Mouse (Mus musculus): ENCODE measurements around the gene Pdzd4. TPM values are rescaled to one million over a fixed set of nuclear protein-coding genes. Genes with fewer than 3 reads are reported as not detected.

The Pdzd4 gene
- total and polyA plus RNA-seq, 3 experiments: 0.46 to 2.7 TPM; not detected in 1

- Histone ChIP-seq H3K9ac (ENCODE audit: control insufficient read depth, low read depth, low read length, poor library complexity, severe bottlenecking) (no peak overlapping the region), H3K9me3 (replicated peaks; ENCODE audit: insufficient read depth, low read length) (no peaks in the 10 kb centered on the region), H3K27me3 (ENCODE audit: control insufficient read depth in 1 of 2, insufficient read depth in 2 of 2, low read length in 2 of 2) (no peaks in the 10 kb centered on the region), H3K36me3 (ENCODE audit: control insufficient read depth in 1 of 2, insufficient read depth in 2 of 2, low read length in 2 of 2) (no peaks in the 10 kb centered on the region), H3K27ac (ENCODE audit: control insufficient read depth, low read depth, low read length) (no peak overlapping the region), H3K79me2 (ENCODE audit: control insufficient read depth, insufficient read depth, low read length, poor library complexity) (no peaks in the 10 kb centered on the region), H3K4me1 (ENCODE audit: control insufficient read depth in 1 of 2, insufficient read depth in 2 of 2, low read length in 2 of 2) (no peaks in the 10 kb centered on the region), H3K4me3 (ENCODE audit: control insufficient read depth in 1 of 2, insufficient read depth in 1 of 2, low read depth in 2 of 2, low read length in 2 of 2) (no peak overlapping the region)
- TF ChIP-seq CHD1 (IDR thresholded peaks at IDR 0.05; ENCODE audit: low read depth, low read length) (no peak), ETS1 (IDR thresholded peaks at IDR 0.05; ENCODE audit: low read depth, low read length) (no peak), POLR2A (IDR thresholded peaks at IDR 0.05; ENCODE audit: control insufficient read depth in 1 of 2, insufficient read depth in 1 of 2, low read depth in 1 of 2, low read length in 2 of 2, poor library complexity in 1 of 2) (no peak), USF1 (IDR thresholded peaks at IDR 0.05; ENCODE audit: low read depth, low read length) (no peak), CTCF (IDR thresholded peaks at IDR 0.05 in 2 of 3, conservative IDR thresholded peaks at IDR 0.05 in 1 of 3; ENCODE audit: control insufficient read depth in 1 of 3, insufficient read depth in 1 of 3, low read depth in 2 of 3, low read length in 3 of 3, poor library complexity in 1 of 3, severe bottlenecking in 1 of 3) (no peak), BHLHE40 (IDR thresholded peaks at IDR 0.05; ENCODE audit: borderline replicate concordance, low read depth, low read length) (no peak), ZNF384 (IDR thresholded peaks at IDR 0.05; ENCODE audit: low read depth, low read length) (no peak), MEF2A (IDR thresholded peaks at IDR 0.05; ENCODE audit: extremely low read depth, insufficient replicate concordance, low read depth, low read length, poor library complexity, severe bottlenecking) (no peak), SIN3A (IDR thresholded peaks at IDR 0.05; ENCODE audit: low read length) (no peak), TBP (IDR thresholded peaks at IDR 0.05; ENCODE audit: low read depth, low read length) (no peak), KAT2A (conservative IDR thresholded peaks at IDR 0.05; ENCODE audit: low read depth, low read length) (no peak), MAZ (IDR thresholded peaks at IDR 0.05; ENCODE audit: low read depth, low read length) (no peak), SMC3 (IDR thresholded peaks at IDR 0.05; ENCODE audit: low read depth, low read length) (no peak), TCF12 (IDR thresholded peaks at IDR 0.05; ENCODE audit: low read depth, low read length) (no peak), MAFK (IDR thresholded peaks at IDR 0.05; ENCODE audit: borderline replicate concordance, low read depth, low read length) (no peak), CHD2 (IDR thresholded peaks at IDR 0.05; ENCODE audit: low read length) (no peak)
- no peak for DNase-seq (ENCODE audit: low read depth, low spot score)
Measured at GRCm38 (mm10) chrX:73744774-73745481, 79.8 kb downstream of the Pdzd4 start.

Other genes starting within 250 kb of the Pdzd4 start
- gene Dusp9, start 185.6 kb downstream of the Pdzd4 start, total RNA-seq (2012; rRNA removed): 3.4 and 4.7 TPM in 2 replicates
- 1 to 10 TPM in 1 of 2 experiments, not detected in 1; 5.2 TPM for gene Dusp9, start 185.6 kb downstream of the Pdzd4 start, polyA plus RNA-seq (2012; ENCODE audit: insufficient read depth in 1 of 2, insufficient read length in 2 of 2, low read depth in 1 of 2, low replicate concordance in 2 of 2, missing spikeins in 1 of 2)
- gene Pnck, start 164.9 kb downstream of the Pdzd4 start, total RNA-seq (2012; rRNA removed): not detected in 2 replicates
- under 1 TPM in 1 of 2 experiments, not detected in 1; 0.11 TPM for gene Pnck, start 164.9 kb downstream of the Pdzd4 start, polyA plus RNA-seq (2012; ENCODE audit: insufficient read depth in 1 of 2, insufficient read length in 2 of 2, low read depth in 1 of 2, low replicate concordance in 2 of 2, missing spikeins in 1 of 2)
- gene Slc6a8, start 151.8 kb downstream of the Pdzd4 start, total RNA-seq (2012; rRNA removed): 4.9 and 5.4 TPM in 2 replicates
- gene Slc6a8, start 151.8 kb downstream of the Pdzd4 start, polyA plus RNA-seq (2012; ENCODE audit: insufficient read depth in 1 of 2, insufficient read length in 2 of 2, low read depth in 1 of 2, low replicate concordance in 2 of 2, missing spikeins in 1 of 2): 10 to 100 TPM in 1 of 2 experiments, not detected in 1; 11.9 TPM
- 156 and 164 TPM in 2 replicates for gene Bcap31, start 108.8 kb downstream of the Pdzd4 start, total RNA-seq (2012; rRNA removed)
- gene Bcap31, start 108.8 kb downstream of the Pdzd4 start, polyA plus RNA-seq (2012; ENCODE audit: insufficient read depth in 1 of 2, insufficient read length in 2 of 2, low read depth in 1 of 2, low replicate concordance in 2 of 2, missing spikeins in 1 of 2): 100 to 1,000 TPM in 1 of 2 experiments, not detected in 1; 214 TPM
- gene Abcd1, start 108.4 kb downstream of the Pdzd4 start, total RNA-seq (2012; rRNA removed): 4.8 and 5.4 TPM in 2 replicates
- 10 to 100 TPM in 1 of 2 experiments, not detected in 1; 17.3 TPM for gene Abcd1, start 108.4 kb downstream of the Pdzd4 start, polyA plus RNA-seq (2012; ENCODE audit: insufficient read depth in 1 of 2, insufficient read length in 2 of 2, low read depth in 1 of 2, low replicate concordance in 2 of 2, missing spikeins in 1 of 2)
- not detected in 2 replicates for gene Plxnb3, start 67.9 kb downstream of the Pdzd4 start, total RNA-seq (2012; rRNA removed)
- under 1 TPM in 1 of 2 experiments, not detected in 1; 0.10 TPM for gene Plxnb3, start 67.9 kb downstream of the Pdzd4 start, polyA plus RNA-seq (2012; ENCODE audit: insufficient read depth in 1 of 2, insufficient read length in 2 of 2, low read depth in 1 of 2, low replicate concordance in 2 of 2, missing spikeins in 1 of 2)
- 0.20 and 0.31 TPM in 2 replicates for gene Srpk3, start 50.6 kb downstream of the Pdzd4 start, total RNA-seq (2012; rRNA removed)
- under 1 TPM in 1 of 2 experiments, not detected in 1; 0.17 TPM for gene Srpk3, start 50.6 kb downstream of the Pdzd4 start, polyA plus RNA-seq (2012; ENCODE audit: insufficient read depth in 1 of 2, insufficient read length in 2 of 2, low read depth in 1 of 2, low replicate concordance in 2 of 2, missing spikeins in 1 of 2)
- gene Idh3g, start 38.1 kb downstream of the Pdzd4 start, total RNA-seq (2012; rRNA removed): 232 and 248 TPM in 2 replicates
- gene Idh3g, start 38.1 kb downstream of the Pdzd4 start, polyA plus RNA-seq (2012; ENCODE audit: insufficient read depth in 1 of 2, insufficient read length in 2 of 2, low read depth in 1 of 2, low replicate concordance in 2 of 2, missing spikeins in 1 of 2): 100 to 1,000 TPM in 1 of 2 experiments, not detected in 1; 296 TPM
- 256 and 283 TPM in 2 replicates for gene Ssr4, start 37.9 kb downstream of the Pdzd4 start, total RNA-seq (2012; rRNA removed)
- 100 to 1,000 TPM in 1 of 2 experiments, not detected in 1; 343 TPM for gene Ssr4, start 37.9 kb downstream of the Pdzd4 start, polyA plus RNA-seq (2012; ENCODE audit: insufficient read depth in 1 of 2, insufficient read length in 2 of 2, low read depth in 1 of 2, low replicate concordance in 2 of 2, missing spikeins in 1 of 2)
- gene Avpr2, start 67.1 kb upstream of the Pdzd4 start, total RNA-seq (2012; rRNA removed): 0.10 and 0.35 TPM in 2 replicates
- under 1 TPM in 1 of 2 experiments, not detected in 1; 0.49 TPM for gene Avpr2, start 67.1 kb upstream of the Pdzd4 start, polyA plus RNA-seq (2012; ENCODE audit: insufficient read depth in 1 of 2, insufficient read length in 2 of 2, low read depth in 1 of 2, low replicate concordance in 2 of 2, missing spikeins in 1 of 2)
- 0.52 and 0.73 TPM in 2 replicates for gene L1cam, start 71.1 kb upstream of the Pdzd4 start, total RNA-seq (2012; rRNA removed)
- gene L1cam, start 71.1 kb upstream of the Pdzd4 start, polyA plus RNA-seq (2012; ENCODE audit: insufficient read depth in 1 of 2, insufficient read length in 2 of 2, low read depth in 1 of 2, low replicate concordance in 2 of 2, missing spikeins in 1 of 2): under 1 TPM in 1 of 2 experiments, not detected in 1; 0.96 TPM
- 9.6 and 10.3 TPM in 2 replicates for gene Arhgap4, start 96.9 kb upstream of the Pdzd4 start, total RNA-seq (2012; rRNA removed)
- 10 to 100 TPM in 1 of 2 experiments, not detected in 1; 24.5 TPM for gene Arhgap4, start 96.9 kb upstream of the Pdzd4 start, polyA plus RNA-seq (2012; ENCODE audit: insufficient read depth in 1 of 2, insufficient read length in 2 of 2, low read depth in 1 of 2, low replicate concordance in 2 of 2, missing spikeins in 1 of 2)
- 155 and 174 TPM in 2 replicates for gene Naa10, start 97.0 kb upstream of the Pdzd4 start, total RNA-seq (2012; rRNA removed)
- gene Naa10, start 97.0 kb upstream of the Pdzd4 start, polyA plus RNA-seq (2012; ENCODE audit: insufficient read depth in 1 of 2, insufficient read length in 2 of 2, low read depth in 1 of 2, low replicate concordance in 2 of 2, missing spikeins in 1 of 2): 100 to 1,000 TPM; 253 to 417 TPM
- gene Renbp, start 105.9 kb upstream of the Pdzd4 start, total RNA-seq (2012; rRNA removed): 18.8 and 22.7 TPM in 2 replicates
- gene Renbp, start 105.9 kb upstream of the Pdzd4 start, polyA plus RNA-seq (2012; ENCODE audit: insufficient read depth in 1 of 2, insufficient read length in 2 of 2, low read depth in 1 of 2, low replicate concordance in 2 of 2, missing spikeins in 1 of 2): 10 to 100 TPM in 1 of 2 experiments, not detected in 1; 38.0 TPM
- gene Hcfc1, start 141.4 kb upstream of the Pdzd4 start, total RNA-seq (2012; rRNA removed): 53.6 and 60.0 TPM in 2 replicates
- gene Hcfc1, start 141.4 kb upstream of the Pdzd4 start, polyA plus RNA-seq (2012; ENCODE audit: insufficient read depth in 1 of 2, insufficient read length in 2 of 2, low read depth in 1 of 2, low replicate concordance in 2 of 2, missing spikeins in 1 of 2): 100 to 1,000 TPM in 1 of 2 experiments, 10 to 100 TPM in 1; 40.8 to 146 TPM
- gene Irak1, start 198.9 kb upstream of the Pdzd4 start, total RNA-seq (2012; rRNA removed): 30.1 and 33.7 TPM in 2 replicates
- gene Irak1, start 198.9 kb upstream of the Pdzd4 start, polyA plus RNA-seq (2012; ENCODE audit: insufficient read depth in 1 of 2, insufficient read length in 2 of 2, low read depth in 1 of 2, low replicate concordance in 2 of 2, missing spikeins in 1 of 2): 100 to 1,000 TPM in 1 of 2 experiments, not detected in 1; 106 TPM